Mouse (Mus musculus) stomach, postnatal 0 days (tissue): ENCODE results near the gene Bcor.
A peak's percentile ranks its signal among the peaks of the same experiment; 100 is the strongest.

ENCODE experiments used
- CTCF ChIP-seq: IDR thresholded peaks from 2 replicates; pipeline ENCODE4 v1.5.1; 2016; ENCODE audit warnings: antibody characterized with exemption, low read depth, mild to moderate bottlenecking, moderate library complexity
- EP300 ChIP-seq: optimal IDR thresholded peaks from 2 replicates; pipeline ENCODE3; 2016; ENCODE audit warnings: antibody characterized with exemption

DNA sequence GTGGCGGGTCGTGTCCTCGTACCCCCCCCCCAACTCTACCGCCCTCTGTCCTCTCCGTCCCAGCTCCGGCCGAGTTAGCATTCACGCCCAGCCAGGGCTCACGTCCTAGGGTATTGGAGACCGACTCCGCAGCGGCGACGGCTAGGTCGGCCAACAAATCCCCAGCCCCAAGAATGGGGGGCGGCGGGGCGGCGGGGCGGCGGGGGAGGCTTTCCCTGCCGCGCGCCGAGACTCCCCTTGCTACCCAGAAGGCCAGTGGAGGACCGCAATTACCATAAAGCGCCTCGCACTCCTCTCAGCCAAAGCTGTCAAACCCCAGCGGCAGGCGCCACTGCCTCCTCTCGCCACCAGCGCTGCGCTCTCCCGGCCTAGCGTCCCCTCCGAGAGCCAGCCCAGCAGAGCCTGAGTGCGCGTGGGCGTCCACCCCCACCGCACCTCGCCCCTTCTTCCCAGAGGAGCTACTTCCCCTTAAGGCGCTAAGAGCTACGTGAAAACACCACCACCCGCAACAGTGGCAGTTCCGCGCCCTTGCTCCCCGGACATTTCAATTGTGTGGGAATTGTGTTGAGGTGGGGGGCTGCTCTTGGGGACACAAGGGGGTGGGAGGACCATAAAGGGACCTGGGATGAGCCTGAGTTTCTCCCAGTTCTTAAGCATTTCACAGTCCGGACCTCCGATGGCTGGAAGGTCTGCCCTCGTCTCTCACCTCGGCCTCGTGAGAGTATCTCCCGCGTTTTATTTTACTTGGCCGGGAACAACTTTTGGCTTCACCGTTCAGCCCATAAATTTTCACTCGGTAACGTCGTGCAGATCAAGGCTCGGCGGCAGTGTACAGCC is 79.0 kb downstream of the Bcor start:
- peak; percentile 27; the same call in 1 of the 2 replicates for TF ChIP-seq CTCF
- no peak for TF ChIP-seq EP300
